Mouse (Mus musculus) spleen, adult 2 months (tissue): ENCODE results near the gene Olfr1178.

Source experiments
- CTCF ChIP-seq: fragments of 200-500 bp; IDR thresholded peaks from 2 replicates; pipeline ENCODE4 v1.5.1; 2011; ENCODE audit warnings: mild to moderate bottlenecking, inconsistent platforms; ENCODE audit not compliant: insufficient read depth, insufficient read length, insufficient replicate concordance; ENCODE audit errors: extremely low read depth
- POLR2A ChIP-seq: fragments of 200-500 bp; IDR thresholded peaks from 2 replicates; pipeline ENCODE4 v1.6.1; 2011; ENCODE audit warnings: low read depth, low read length, inconsistent platforms

DNA sequence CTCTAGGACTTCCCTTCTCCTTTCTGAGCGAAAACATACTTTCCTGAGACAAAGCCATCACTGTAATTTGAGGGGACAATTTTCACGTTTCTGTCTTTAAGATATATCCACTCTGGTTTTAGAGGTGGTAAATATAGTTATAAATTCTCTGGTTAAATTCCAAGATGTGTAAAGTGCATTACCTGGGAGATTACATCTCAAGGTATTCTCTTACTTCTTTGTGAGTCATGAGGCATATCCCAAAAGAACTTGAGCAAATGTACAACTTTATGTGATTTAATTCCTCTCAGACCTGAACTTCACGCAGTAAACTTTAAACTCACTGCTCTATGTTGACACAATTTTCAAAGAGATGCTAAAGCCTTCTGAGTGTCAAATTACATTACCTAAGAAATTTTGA, 19.5 kb downstream of the Olfr1178 start, which contains the start of gene Olfr1179:
- TF ChIP-seq CTCF (no peak), POLR2A (no peak)
